Mouse (Mus musculus) adrenal gland, adult 2 months (tissue): ENCODE measurements around the gene Esp18. TPM values are rescaled to one million over a fixed set of nuclear protein-coding genes. Genes with fewer than 3 reads are reported as not detected.

ENCODE experiments used
- DNase-seq: peaks from one replicate; pipeline ENCODE4 v3.0.0; 2021
- long read RNA-seq: library from polyadenylated mRNA; stranded (forward); transcript quantifications from one replicate; pipeline ENCODE4 v2.0.0, GENCODE M21; 2021
- microRNA-seq, 2 experiments: library from miRNA; unstranded; fragments of <30 nt; microRNA quantifications; one replicate each; pipeline ENCODE4 v1.2.0; 2021
- polyA plus RNA-seq: library from polyadenylated mRNA; depleted of rRNA; stranded (reverse); fragments of >200 nt; gene quantifications from 2 replicates; pipeline ENCODE4 v1.2.3, GENCODE M21; 2012; rRNA removed
- total RNA-seq, 2 experiments: library from RNA; stranded (reverse); gene quantifications; 2 replicates each; pipeline ENCODE4 v1.2.3; 2021

Esp18 gene
- total RNA-seq (not detected), polyA plus RNA-seq (not detected in 2 replicates)
- long read RNA-seq, result 0 reads

DNA sequence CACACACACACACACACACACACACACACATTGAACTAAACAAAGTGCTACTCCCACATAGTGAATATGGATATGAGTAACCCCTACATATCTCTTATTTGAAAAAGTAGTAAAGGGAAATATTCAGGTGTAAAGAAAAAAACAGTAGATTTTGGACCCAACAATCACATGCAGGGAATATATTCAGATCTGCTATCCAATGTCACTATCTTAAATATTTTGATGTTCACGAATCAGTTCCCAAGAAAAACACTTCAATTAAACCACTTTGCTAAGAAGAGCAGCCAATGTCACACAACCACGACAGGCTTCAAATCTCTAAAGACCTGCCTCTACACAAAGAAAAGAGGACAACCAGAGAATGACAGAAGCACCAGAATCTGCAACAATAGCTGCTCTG, at the start of gene Esp18:
Gene Esp18 (plus strand): TSS at position 301 of the 400 bp plus-strand sequence.
- no peak for DNase-seq

DNA sequence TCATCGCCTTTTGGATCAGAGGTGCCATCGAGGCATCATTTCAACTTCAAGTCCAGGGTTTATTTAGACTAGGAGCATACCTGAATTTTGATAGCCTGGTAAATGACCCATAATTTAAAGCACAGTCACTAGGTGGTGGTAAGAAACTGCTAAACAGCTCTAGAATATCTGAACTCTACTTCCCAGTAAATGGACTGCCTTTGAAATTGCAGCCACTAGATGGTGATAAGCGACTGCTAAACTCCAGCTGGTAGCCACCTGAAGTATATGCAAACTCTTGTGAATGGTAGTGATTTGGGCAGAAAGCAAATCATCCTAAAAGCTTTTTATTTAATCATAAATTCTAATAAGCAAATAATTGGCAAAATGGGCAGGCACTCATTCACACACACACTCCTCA, 42.8 kb upstream of the Esp18 start:
- no peak for DNase-seq

Small RNA genes lying within 50 kb of the gene (microRNA-seq; reads per million reads assigned to microRNA genes)
- gene Gm26429, result 0 reads per million in 2 experiments

Other genes starting within 250 kb of the Esp18 start
- not detected for gene Esp16, start 129.8 kb downstream of the Esp18 start, total RNA-seq
- gene Esp16, start 129.8 kb downstream of the Esp18 start, polyA plus RNA-seq, result not detected in 2 replicates
- gene Esp15, start 234.6 kb downstream of the Esp18 start, total RNA-seq, result not detected
- gene Esp15, start 234.6 kb downstream of the Esp18 start, polyA plus RNA-seq, result not detected in 2 replicates